Mouse (Mus musculus) ZHBTc4 (cell line): ENCODE measurements around the gene Tnrc6c.
A peak's percentile ranks its signal among the peaks of the same experiment; 100 is the strongest.

ENCODE experiments used
- DNase-seq: peaks from one replicate; pipeline ENCODE4 v3.0.0-alpha.2; 2011; ENCODE audit warnings: low read depth, low spot score

Tnrc6c gene

GRCm38 (mm10) chr11:117728841-117729240 is 74.8 kb downstream of the Tnrc6c start:
- DNase-seq, result no peak

DNA sequence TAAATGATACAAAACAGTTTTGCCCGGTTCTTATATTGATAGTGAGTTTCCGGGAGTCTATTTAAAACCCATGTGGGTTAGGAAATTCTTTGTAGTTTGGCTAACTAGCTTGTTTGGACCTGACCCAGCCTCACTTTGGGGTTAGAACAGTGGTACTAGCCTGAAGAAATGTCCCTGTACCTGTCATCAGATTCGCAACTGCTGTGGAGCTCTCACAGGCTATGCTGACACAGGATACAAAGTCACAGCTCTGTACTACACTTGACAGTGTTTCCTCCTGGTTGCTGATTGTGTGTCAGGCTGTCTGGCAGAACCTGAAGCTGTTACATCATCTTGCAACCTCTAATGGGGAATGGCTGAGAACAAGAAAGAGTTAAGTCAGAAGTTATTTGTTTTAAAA is 75.3 kb downstream of the Tnrc6c start:
- no peak for DNase-seq

GRCm38 (mm10) chr11:117729798-117730489 is 75.9 kb downstream of the Tnrc6c start:
- DNase-seq, result no peak

DNA sequence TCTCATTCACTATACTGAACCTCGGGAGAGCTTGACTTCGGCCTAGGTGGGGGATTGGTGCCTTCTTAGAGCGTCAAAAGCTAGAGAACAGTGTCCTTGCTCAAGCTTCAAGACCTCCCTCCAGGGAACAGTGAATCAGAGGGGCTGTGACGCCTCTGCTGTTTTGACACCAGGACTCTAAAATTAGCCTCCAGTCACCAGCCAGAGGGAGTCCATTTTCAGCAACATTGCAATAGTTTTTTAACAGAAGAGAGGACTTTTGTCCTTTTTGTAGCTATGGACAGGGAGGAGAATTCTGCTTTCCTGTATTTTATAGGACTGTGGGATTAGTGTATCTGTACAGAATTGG is 76.4 kb downstream of the Tnrc6c start:
- DNase-seq, result no peak

DNA sequence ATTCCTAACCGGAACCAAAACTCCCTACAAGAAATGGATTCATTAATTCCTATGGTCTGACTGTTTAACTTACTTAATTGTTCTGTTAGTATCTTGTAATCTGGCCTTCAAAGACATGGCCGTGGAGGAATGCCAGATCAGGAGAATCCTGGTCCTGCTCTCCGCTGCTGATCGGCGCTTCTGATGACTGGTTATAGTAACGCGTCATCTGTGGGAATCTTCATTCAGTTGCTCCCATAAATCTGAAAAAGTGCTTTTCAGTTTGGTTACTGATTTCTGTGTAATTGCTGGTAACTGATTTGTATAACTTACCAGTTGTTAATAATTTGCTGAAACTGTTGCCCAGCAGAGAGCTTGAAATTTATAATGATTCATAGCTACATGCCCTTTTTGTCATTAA is 77.4 kb downstream of the Tnrc6c start:
- no peak for DNase-seq

DNA sequence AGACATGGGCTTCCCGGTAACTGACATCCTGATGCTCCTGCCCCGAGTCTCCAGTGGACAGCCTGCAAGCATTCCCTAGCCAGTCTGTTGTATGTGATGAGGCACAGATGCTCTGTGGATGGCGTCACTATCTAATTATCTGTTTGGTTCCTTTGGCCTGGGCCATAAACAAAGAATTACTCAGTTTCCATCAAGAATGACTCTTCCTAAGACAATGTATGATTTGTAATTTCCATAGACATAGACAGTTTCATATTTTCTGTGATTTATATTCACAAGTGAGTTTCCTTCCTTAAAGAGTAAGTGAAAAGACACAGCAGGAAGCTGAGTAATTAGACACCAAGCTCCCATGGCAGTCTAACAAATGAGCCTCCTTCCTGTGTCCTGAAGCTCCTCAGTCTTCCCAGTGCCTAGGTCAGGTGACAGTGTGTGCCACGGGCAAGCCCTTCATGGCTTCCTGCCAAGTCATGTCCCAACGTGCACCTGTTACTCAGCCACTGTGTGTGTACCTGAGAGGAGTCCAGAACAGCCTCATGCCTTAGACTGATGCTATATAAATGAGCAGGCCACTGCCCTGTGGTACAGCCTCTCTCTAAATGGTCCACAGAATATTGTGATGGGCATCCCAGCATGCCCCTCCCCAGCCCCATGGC is 82.1 kb downstream of the Tnrc6c start:
- DNase-seq, result no peak

DNA sequence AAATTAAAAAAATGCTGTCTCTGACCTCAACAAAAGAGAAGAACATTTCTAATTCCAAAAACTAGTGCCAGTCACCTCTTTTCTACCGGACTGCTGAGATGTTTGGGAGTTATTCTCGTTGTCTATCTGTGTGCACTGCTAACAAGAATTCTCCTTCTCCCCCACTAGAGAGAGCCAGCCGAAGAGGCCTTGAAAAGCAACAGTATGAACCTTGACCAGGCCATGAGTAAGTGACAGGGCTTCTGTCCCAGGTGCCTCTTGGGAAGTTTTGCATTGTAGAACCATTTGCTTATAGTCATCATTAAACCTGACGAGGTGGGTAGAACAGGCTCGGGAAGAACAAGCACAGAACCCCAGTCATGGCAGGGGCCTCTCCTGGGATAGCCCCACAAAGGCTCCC is 84.0 kb downstream of the Tnrc6c start:
- no peak for DNase-seq

DNA sequence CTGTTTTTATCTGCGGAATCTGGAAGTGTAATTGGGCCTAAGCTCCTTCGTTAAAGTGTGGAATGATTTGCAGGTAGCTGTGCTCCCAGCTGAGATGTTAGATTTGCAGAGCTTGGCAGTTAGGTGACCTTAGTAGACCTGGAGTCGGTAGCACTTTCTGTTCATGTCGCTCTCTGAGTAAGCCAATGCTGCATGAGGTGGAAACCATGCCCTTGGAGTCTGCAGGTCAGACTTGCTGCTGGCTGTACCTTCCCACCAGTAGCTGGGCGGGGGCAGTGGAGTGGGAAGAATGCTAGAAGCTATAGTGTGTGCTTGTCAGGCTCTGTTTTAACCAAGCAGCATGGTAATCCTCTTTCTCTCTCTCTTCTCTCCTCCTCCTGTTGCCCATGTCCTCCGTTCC is 87.0 kb downstream of the Tnrc6c start:
- DNase-seq, result no peak

DNA sequence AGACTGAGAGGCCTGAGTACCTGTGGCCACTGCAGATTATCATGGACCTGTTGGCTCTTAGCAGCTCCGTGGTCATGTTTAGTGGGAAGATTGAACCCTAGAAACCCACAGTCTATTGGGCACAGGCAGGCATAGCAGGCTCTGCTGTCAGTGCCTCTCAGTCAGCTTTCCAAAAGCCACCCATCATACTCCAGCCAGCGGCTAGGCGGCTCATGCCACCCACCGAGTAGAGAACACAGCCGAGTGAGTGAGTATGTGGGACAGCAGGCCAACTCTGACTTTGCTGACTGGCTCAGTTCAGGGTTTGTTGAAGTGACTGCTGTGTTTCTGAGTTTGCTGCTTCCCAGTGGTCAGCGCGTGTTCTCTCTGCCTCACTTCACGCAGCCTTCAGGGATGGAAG is 88.2 kb downstream of the Tnrc6c start:
- DNase-seq, result no peak

DNA sequence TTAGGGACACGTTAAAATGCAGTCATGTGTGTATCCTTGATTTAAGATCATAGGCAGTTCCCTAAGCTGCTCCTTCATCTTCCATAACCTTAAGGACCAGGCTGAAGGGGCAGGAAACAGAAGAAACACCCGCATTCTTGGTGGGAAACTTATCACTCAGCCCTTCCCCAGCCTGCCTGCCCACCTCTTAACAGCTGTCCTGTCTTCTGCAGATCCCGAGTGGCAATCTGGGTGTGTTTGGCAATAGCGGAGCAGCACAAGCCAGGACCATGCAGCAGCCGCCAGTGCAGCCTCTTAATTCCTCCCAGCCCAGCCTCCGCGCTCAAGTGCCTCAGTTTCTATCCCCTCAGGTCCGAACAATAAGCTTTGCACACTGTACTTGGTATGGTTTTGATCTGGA is 88.6 kb downstream of the Tnrc6c start:
- DNase-seq, result no peak

GRCm38 (mm10) chr11:117743454-117744030 is 89.5 kb downstream of the Tnrc6c start:
- DNase-seq, result peak; percentile 41

- no peak for DNase-seq
These were observed 94.5 kb downstream of the Tnrc6c start for GRCm38 (mm10) chr11:117748628-117749027.

- peak; percentile 37 for DNase-seq
These were observed 95.3 kb downstream of the Tnrc6c start for GRCm38 (mm10) chr11:117749414-117749813.

- DNase-seq, result no peak
These were observed 97.5 kb downstream of the Tnrc6c start for GRCm38 (mm10) chr11:117751544-117751943.

GRCm38 (mm10) chr11:117755891-117756290 is 101.8 kb downstream of the Tnrc6c start:
- no peak for DNase-seq

GRCm38 (mm10) chr11:117759267-117759666 is 105.2 kb downstream of the Tnrc6c start:
- DNase-seq, result no peak

- peak; percentile 35 for DNase-seq
These were observed 106.5 kb downstream of the Tnrc6c start for GRCm38 (mm10) chr11:117760374-117761119.

DNA sequence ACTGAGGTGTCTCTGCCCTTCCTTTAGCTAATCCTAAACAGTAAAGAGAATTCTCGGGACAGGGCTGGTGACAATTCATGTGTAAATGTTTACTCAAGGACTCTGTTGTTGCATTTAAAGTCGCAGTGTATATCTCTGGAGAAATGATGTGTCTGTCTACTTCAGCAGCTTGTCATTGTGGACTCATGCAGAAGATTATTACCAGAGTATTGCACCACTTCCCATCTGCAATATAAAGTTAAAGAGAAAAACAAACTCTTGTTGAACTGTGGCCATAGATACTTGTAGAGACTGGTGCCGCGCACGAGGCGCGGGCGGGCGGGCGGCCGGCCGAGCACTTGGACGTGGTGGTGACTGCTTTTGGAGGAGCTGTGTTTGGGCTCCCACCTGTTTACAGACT is 107.7 kb downstream of the Tnrc6c start:
- no peak for DNase-seq

- DNase-seq, result peak; percentile 49
These were observed 108.2 kb downstream of the Tnrc6c start for GRCm38 (mm10) chr11:117762246-117762645.

- no peak for DNase-seq
These were observed 110.2 kb downstream of the Tnrc6c start for GRCm38 (mm10) chr11:117764319-117764718.

DNA sequence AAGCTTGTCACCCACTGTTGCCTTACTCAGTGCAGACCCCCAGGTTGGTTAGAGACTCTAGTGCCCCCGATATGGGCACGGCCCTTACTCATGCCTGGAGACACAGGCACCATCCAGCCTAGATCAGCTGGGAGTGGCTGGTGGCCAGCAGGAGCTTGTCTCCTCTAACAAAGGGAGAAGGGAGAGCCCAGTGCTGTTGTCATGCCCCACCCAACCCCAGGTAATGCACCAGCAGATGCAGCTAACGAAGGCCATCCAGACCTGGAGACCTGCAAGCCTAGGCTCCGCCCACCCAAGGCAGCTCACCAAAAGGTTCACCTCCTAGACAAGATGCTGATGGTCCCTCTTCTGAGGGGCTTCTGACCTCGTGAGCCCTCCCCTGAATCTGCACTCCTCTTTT is 111.3 kb downstream of the Tnrc6c start:
- no peak for DNase-seq

DNA sequence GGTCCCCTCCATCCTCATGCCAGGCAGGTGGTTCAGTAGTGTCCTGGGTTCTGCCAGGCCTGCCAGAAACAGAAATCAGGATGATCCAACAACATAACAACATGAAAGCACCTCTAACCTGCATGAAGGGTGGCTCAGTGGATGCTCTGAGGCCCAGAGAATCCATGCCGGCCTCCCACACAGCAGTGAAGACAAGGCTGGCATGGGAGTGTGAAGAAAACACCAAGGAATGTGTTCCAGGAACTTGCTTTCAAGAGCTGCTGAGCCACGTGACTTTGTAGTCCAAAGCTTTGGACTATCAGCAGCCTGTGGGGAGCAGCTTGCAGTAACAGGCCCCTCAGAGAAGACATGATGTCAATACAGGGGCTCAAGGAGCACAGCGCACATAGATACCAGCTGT is 112.2 kb downstream of the Tnrc6c start:
- no peak for DNase-seq
